ENCODE assay signal across 14 mouse cellular contexts in the genomic region with DNA sequence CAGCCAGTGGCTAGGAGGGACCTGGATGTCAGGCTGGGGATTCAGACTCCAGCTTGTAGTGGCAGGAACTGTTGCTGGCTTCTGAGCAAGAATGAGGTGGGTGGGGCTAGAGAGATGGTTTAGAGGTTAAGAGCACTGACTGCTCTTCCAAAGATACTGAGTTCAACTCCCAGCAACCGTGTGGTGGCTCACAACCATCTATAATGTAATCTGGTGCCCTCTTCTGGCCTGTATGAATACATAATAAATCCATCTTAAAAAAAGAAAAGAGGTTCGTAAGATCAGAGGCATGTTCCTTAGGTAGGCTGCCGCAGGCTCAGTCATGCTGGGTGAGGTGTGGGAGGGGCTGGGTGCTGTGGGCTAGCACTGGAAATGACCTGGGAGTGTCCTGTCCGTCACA.
A peak's percentile ranks its signal among the peaks of the same experiment; 100 is the strongest.
DNase-seq lines count a peak whose midpoint lies in the region; ATAC-seq and TF ChIP-seq lines count a peak whose summit lies in the region.
"Had no signal": no experiment of that assay in that cellular context is flagged by ENCODE, and none has a peak within 500 bp of the region (broad histone marks: within the 10 kb centered on the region; RNA-seq: fewer than 3 reads in every experiment).

No protein-coding gene starts in this region.

- no peak for TF ChIP-seq POLR2A in lung, adult 2 months (IDR thresholded peaks at IDR 0.05; ENCODE audit: borderline replicate concordance, extremely low read depth, low read depth, low read length)
- TF ChIP-seq POLR2A in CH12.LX (IDR thresholded peaks at IDR 0.05; ENCODE audit: low read depth, low read length): no peak

- H3K4me1 ChIP-seq in lung, embryonic 14.5 days (ENCODE audit: insufficient read depth): no peaks in the 10 kb centered on the region
- no peaks in the 10 kb centered on the region for H3K4me1 ChIP-seq in lung, adult 2 months (ENCODE audit: control insufficient read depth, insufficient read depth, low read length)
- no peaks in the 10 kb centered on the region for H3K4me1 ChIP-seq in CH12.LX (ENCODE audit: control insufficient read depth in 1 of 2, insufficient read depth in 2 of 2)
- H3K4me1 ChIP-seq in forebrain, embryonic 16.5 days (replicated peaks; ENCODE audit: control insufficient read depth, insufficient read depth, low read length): peaks cover 13% of the 10 kb centered on the region
- H3K4me1 ChIP-seq: liver, embryonic 12.5 days had no signal

- peak; percentile 40 for TF ChIP-seq RAD21 in CH12.LX (IDR thresholded peaks at IDR 0.05; ENCODE audit: low read depth, low read length)

- H3K27ac ChIP-seq in lung, embryonic 14.5 days (ENCODE audit: low read depth): no peak overlapping the region
- H3K27ac ChIP-seq in CH12.LX (ENCODE audit: insufficient read depth, low read depth): no peak overlapping the region
- no peak overlapping the region for H3K27ac ChIP-seq in forebrain, embryonic 16.5 days (ENCODE audit: low read length)
- H3K27ac ChIP-seq: liver, embryonic 12.5 days; neural tube, embryonic 13.5 days had no signal

- ATAC-seq in lung, embryonic 14.5 days (ENCODE audit: insufficient read depth): no peak
- ATAC-seq in forebrain, embryonic 16.5 days: peak; percentile 23; the same call in 1 of the 2 replicates
- no peak for ATAC-seq in activated CD4-positive, CD25-positive, alpha-beta regulatory T cell, adult 4 months
- ATAC-seq: liver, embryonic 12.5 days had no signal

- dilution Hi-C loops in CH12.LX (cut with MboI; ENCODE audit: extremely low pct_ligation_motif_present, extremely low pct_unique_long_range_greater_than_20kb, low sequenced_read_pairs): no loop called here

- in situ Hi-C loops in CH12.LX (cut with MboI; ENCODE audit: low pct_ligation_motif_present, low pct_unique_long_range_greater_than_20kb, low sequenced_read_pairs): no loop called here

- H3K4me3 ChIP-seq in lung, embryonic 14.5 days (ENCODE audit: low read depth, low read length): no peak overlapping the region
- H3K4me3 ChIP-seq in lung, adult 2 months (replicated peaks; ENCODE audit: extremely low read depth, low read depth, low read length): no peak overlapping the region
- no peak overlapping the region for H3K4me3 ChIP-seq in CH12.LX (replicated peaks in 1 of 3; ENCODE audit: low read depth in 2 of 3, low read length in 2 of 3, poor library complexity in 1 of 3)
- no peak overlapping the region for H3K4me3 ChIP-seq in forebrain, embryonic 16.5 days (replicated peaks; ENCODE audit: low read length)
- H3K4me3 ChIP-seq: liver, embryonic 12.5 days; neural tube, embryonic 13.5 days had no signal

- peak; percentile 50 for DNase-seq in lung, embryonic 14.5 days
- no peak for DNase-seq in lung, adult 2 months
- DNase-seq in CH12.LX (ENCODE audit: extremely low read depth): peak; percentile 24
- peak; percentile 38 for DNase-seq in adipocyte (ENCODE audit: low spot score)
- DNase-seq in adrenal gland, postnatal 4 days (ENCODE audit: low spot score in 2 of 2): no peak
- DNase-seq in layer of hippocampus, adult 9-10 months (ENCODE audit: low spot score): no peak
- DNase-seq: cerebellum, adult 9-10 months; gastrocnemius, postnatal 25 days; kidney, adult 18-20 months; right cerebral cortex, postnatal 14 days had no signal

- TF ChIP-seq CTCF in lung, embryonic 14.5 days (IDR thresholded peaks at IDR 0.05; ENCODE audit: low read depth): peak; percentile 58
- TF ChIP-seq CTCF in lung, adult 2 months (IDR thresholded peaks at IDR 0.05; ENCODE audit: insufficient read depth, low read length): no peak
- peak in 1 of 2 experiments; percentile 54; a peak in 2 of 4 replicates for TF ChIP-seq CTCF in CH12.LX (conservative IDR thresholded peaks at IDR 0.05 in 1 of 2, IDR thresholded peaks at IDR 0.05 in 1 of 2; ENCODE audit: low read depth in 2 of 2, low read length in 2 of 2)

- H3K36me3 ChIP-seq in lung, embryonic 14.5 days (ENCODE audit: insufficient read depth): no peaks in the 10 kb centered on the region
- H3K36me3 ChIP-seq in CH12.LX (replicated peaks in 1 of 2; ENCODE audit: control insufficient read depth in 1 of 2, insufficient read depth in 1 of 2, low read length in 1 of 2): no peaks in the 10 kb centered on the region
- H3K36me3 ChIP-seq in forebrain, embryonic 16.5 days (ENCODE audit: control insufficient read depth, insufficient read depth): no peaks in the 10 kb centered on the region
- H3K36me3 ChIP-seq: liver, embryonic 12.5 days had no signal

- H3K9ac ChIP-seq in lung, embryonic 14.5 days: no peak overlapping the region
- no peak overlapping the region for H3K9ac ChIP-seq in CH12.LX (ENCODE audit: insufficient read depth, low read depth)
- H3K9ac ChIP-seq in forebrain, embryonic 16.5 days (replicated peaks; ENCODE audit: low read depth, low read length): no peak overlapping the region
- H3K9ac ChIP-seq: liver, embryonic 12.5 days; neural tube, embryonic 13.5 days had no signal

- H3K79me2 ChIP-seq in CH12.LX (replicated peaks; ENCODE audit: control insufficient read depth, extremely low read depth, insufficient read depth, poor library complexity, severe bottlenecking): no peaks in the 10 kb centered on the region

- no peak overlapping the region for H3K4me2 ChIP-seq in lung, embryonic 14.5 days
- H3K4me2 ChIP-seq in CH12.LX (ENCODE audit: insufficient read depth, low read depth, poor library complexity, severe bottlenecking): no peak overlapping the region
- no peak overlapping the region for H3K4me2 ChIP-seq in forebrain, embryonic 16.5 days (ENCODE audit: low read length)
- H3K4me2 ChIP-seq: liver, embryonic 12.5 days; neural tube, embryonic 13.5 days had no signal

- TF ChIP-seq EP300 in CH12.LX (IDR thresholded peaks at IDR 0.05; ENCODE audit: low read length): no peak

- no peaks in the 10 kb centered on the region for H3K9me3 ChIP-seq in lung, embryonic 14.5 days (ENCODE audit: low read depth, low read length)
- no peaks in the 10 kb centered on the region for H3K9me3 ChIP-seq in CH12.LX (replicated peaks; ENCODE audit: low read length)
- H3K9me3 ChIP-seq in forebrain, embryonic 16.5 days (ENCODE audit: control insufficient read depth, low read length): no peaks in the 10 kb centered on the region
- H3K9me3 ChIP-seq: liver, embryonic 12.5 days; neural tube, embryonic 13.5 days had no signal

- no peaks in the 10 kb centered on the region for H3K27me3 ChIP-seq in lung, embryonic 14.5 days (ENCODE audit: insufficient read depth, low read length)
- peaks cover 86% of the 10 kb centered on the region for H3K27me3 ChIP-seq in CH12.LX (replicated peaks)
- H3K27me3 ChIP-seq in forebrain, embryonic 16.5 days (replicated peaks; ENCODE audit: control insufficient read depth, insufficient read depth, low read length): no peaks in the 10 kb centered on the region
- H3K27me3 ChIP-seq: neural tube, embryonic 13.5 days had no signal

- 38% methylated on average over 4 of the region's 4 CpGs for WGBS in lung, embryonic 14.5 days
- 40% methylated on average over 4 of the region's 4 CpGs for WGBS in lung, adult 2 months
- WGBS in forebrain, embryonic 16.5 days: 47% methylated on average over 4 of the region's 4 CpGs

TF ChIP-seq in CH12.LX, 34 proteins besides CTCF, POLR2A, EP300 and RAD21:
- TF ChIP-seq TBP (conservative IDR thresholded peaks at IDR 0.05; ENCODE audit: low read depth, low read length) (no peak), USF1 (IDR thresholded peaks at IDR 0.05; ENCODE audit: low read depth, low read length) (no peak)

Comparison
In these comparisons a context has a peak if more than half of its experiments do, and no peak if none do; other contexts are left out.
1. DNase-seq: peak in lung, embryonic 14.5 days (single experiment), CH12.LX (single experiment) and adipocyte (single experiment); none in lung, adult 2 months (single experiment), adrenal gland, postnatal 4 days (0 of 2) and layer of hippocampus, adult 9-10 months (single experiment).